Mouse (Mus musculus): ENCODE results near the gene Pxmp4.

The Pxmp4 gene

GRCm38 (mm10) chr2:154546711-154547110 lies 56.8 kb downstream of the Pxmp4 start, which contains the start of gene 1700003F12Rik:
TSS of gene 1700003F12Rik (plus strand) at chr2:154547085.
- no peak for DNase-seq (ENCODE audit: low read depth, low spot score)

GRCm38 (mm10) chr2:154543567-154544347 lies 59.8 kb downstream of the Pxmp4 start:
- peak; percentile 69 for DNase-seq (ENCODE audit: low read depth, low spot score)

GRCm38 (mm10) chr2:154541630-154542029 lies 61.9 kb downstream of the Pxmp4 start:
- no peak for DNase-seq (ENCODE audit: low read depth, low spot score)

GRCm38 (mm10) chr2:154539720-154540119 lies 63.8 kb downstream of the Pxmp4 start:
- no peak for DNase-seq (ENCODE audit: low read depth, low spot score)

DNA sequence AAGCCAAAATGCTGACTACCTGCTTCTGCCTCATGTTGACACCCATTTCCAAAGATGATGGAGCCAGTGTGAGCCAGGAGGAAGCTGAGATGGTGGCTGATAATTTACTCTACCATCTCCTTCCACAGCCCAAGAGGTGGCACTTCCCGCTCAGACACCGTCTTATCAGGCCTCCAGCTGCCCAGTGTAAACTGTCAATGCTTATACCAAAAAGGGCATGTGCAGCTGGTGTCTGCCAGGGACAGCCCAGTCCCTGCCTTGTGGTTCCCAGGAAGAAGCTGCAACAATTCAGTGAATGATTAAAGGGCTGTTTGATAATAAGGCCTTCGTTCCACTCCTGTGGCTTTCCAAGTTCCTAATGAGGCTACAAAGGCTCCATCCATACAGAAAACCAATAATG lies 64.8 kb downstream of the Pxmp4 start:
- no peak for DNase-seq (ENCODE audit: low read depth, low spot score)

GRCm38 (mm10) chr2:154538310-154538709 lies 65.2 kb downstream of the Pxmp4 start:
- DNase-seq (ENCODE audit: low read depth, low spot score), result no peak
